Mouse (Mus musculus) lung, postnatal 0 days (tissue): Measurements from ENCODE around the gene P2ry2. TPM values are rescaled to one million over a fixed set of nuclear protein-coding genes. Genes with fewer than 3 reads are reported as not detected.

Experiments
- ATAC-seq: fragments of 200-750 bp; cut with Nextera tagmentation; 2 replicates; pipeline ENCODE4 v1.8.0; 2017; ENCODE audit warnings: moderate library complexity
- DNase-seq: peaks from one replicate; pipeline ENCODE4 v3.0.0-alpha.2; 2016; ENCODE audit warnings: low spot score
- H3K27ac ChIP-seq: fragments of 300-500 bp; sonication (generic); 2 replicates; pipeline ENCODE4 v1.5.1; 2014; ENCODE audit warnings: antibody characterized with exemption, mild to moderate bottlenecking, low read length, mixed read lengths
- H3K27me3 ChIP-seq: fragments of 300-500 bp; sonication (generic); replicated peaks from 2 replicates; pipeline ENCODE4 v1.6.1; 2014; ENCODE audit warnings: low read length, mixed read lengths; ENCODE audit not compliant: insufficient read depth
- H3K36me3 ChIP-seq: fragments of 300-500 bp; sonication (generic); 2 replicates; pipeline ENCODE4 v1.6.1; 2014; ENCODE audit warnings: low read length, mixed read lengths; ENCODE audit not compliant: insufficient read depth
- H3K4me1 ChIP-seq: fragments of 300-500 bp; sonication (generic); 2 replicates; pipeline ENCODE4 v1.6.1; 2014; ENCODE audit warnings: antibody characterized with exemption, low read depth, low read length, mixed read lengths; ENCODE audit not compliant: insufficient read depth
- H3K4me2 ChIP-seq: fragments of 300-500 bp; sonication (generic); replicated peaks from 2 replicates; pipeline ENCODE4 v1.6.1; 2014; ENCODE audit warnings: low read depth, mild to moderate bottlenecking, low read length, moderate library complexity, mixed read lengths
- H3K4me3 ChIP-seq: fragments of 300-500 bp; sonication (generic); 2 replicates; pipeline ENCODE4 v1.5.1; 2014; ENCODE audit warnings: low read depth, low read length
- H3K9ac ChIP-seq: fragments of 300-500 bp; sonication (generic); replicated peaks from 2 replicates; pipeline ENCODE4 v1.6.1; 2014; ENCODE audit warnings: low read depth, mild to moderate bottlenecking
- H3K9me3 ChIP-seq: fragments of 300-500 bp; sonication (generic); 2 replicates; pipeline ENCODE4 v1.6.1; 2016; ENCODE audit warnings: low read length, mixed read lengths
- CTCF ChIP-seq: IDR thresholded peaks from 2 replicates; pipeline ENCODE4 v1.5.1; 2016; ENCODE audit warnings: antibody characterized with exemption, mild to moderate bottlenecking
- EP300 ChIP-seq: IDR thresholded peaks from 2 replicates; pipeline ENCODE4 v1.6.1; 2016; ENCODE audit warnings: antibody characterized with exemption, mild to moderate bottlenecking, control low read depth
- WGBS: fragments of 180-500 bp; shearing (Covaris S2); extraction: QIAGEN DNeasy Blood & Tissue Kit; methylation state at CpG from one replicate; pipeline ENCODE4 v1.1.7; 2014; 5-methylcytosine and 5-hydroxymethylcytosine counted together
- polyA plus RNA-seq: library from polyadenylated mRNA; unstranded; fragments of >200 nt; fragmentation: Nextera tagmentation; extraction: Ambion mirVana; gene quantifications from 2 replicates; pipeline ENCODE4 v1.2.1, GENCODE M21; 2015

The P2ry2 gene
- polyA plus RNA-seq = 11.5 and 11.6 TPM in 2 replicates

DNA sequence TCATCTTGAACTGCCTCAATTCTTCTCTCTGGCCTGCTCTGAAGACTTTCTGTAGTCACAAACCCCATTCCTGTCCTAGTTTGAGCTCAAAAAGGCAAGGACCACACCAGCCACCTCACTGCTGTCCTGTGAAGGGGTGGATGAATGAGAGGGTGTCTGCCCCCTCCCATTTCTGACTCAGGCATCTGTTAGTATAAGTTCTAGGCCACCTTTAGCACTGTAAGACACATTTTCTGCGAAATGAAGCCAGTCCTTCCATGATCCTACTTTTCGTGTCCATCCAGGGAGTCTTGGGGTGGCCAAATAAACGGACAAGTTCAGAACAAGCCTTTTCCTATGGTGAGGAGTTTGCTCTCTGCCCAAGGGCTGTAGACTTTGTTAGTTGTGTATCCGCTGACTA lies at the start of gene P2ry2:
Gene P2ry2, minus strand, starts transcription at position 326 of the 400 bp plus-strand sequence.
- Histone ChIP-seq H3K4me1 (no peaks in the 10 kb centered on the region), H3K27me3 (no peaks in the 10 kb centered on the region), H3K36me3 (no peaks in the 10 kb centered on the region), H3K4me3 (peak within 1 kb of the TSS; percentile 55), H3K27ac (peak within 1 kb of the TSS; percentile 34), H3K4me2 (peak within 1 kb of the TSS; percentile 87), H3K9me3 (no peaks in the 10 kb centered on the region), H3K9ac (peak within 1 kb of the TSS; percentile 36)
- ATAC-seq (no peak), DNase-seq (no peak)
- TF ChIP-seq CTCF = no peak
- TF ChIP-seq EP300 = no peak
- WGBS = 68% methylated on average over 4 of the region's 4 CpGs

DNA sequence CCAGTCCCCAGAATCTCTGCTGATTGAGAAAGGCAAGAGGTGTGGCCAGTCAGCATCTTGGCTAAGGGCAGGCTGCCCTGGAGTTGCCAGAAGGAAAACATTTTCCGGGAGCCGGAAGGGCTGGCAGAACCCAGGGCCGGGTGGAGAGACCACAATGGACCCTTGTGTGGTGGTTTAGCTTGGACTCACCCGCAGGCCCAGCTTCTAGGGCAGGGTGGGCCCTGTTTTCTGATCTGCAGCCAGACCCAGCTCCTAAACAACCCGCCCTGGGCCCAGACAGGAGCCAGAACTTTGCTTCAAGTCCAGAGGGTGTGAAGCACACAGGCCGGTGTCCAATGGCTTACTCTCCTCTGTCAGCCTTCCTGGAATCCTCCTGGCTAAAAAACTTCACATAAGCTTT lies 49.6 kb upstream of the P2ry2 start:
- WGBS = 84% methylated on average over 6 of the region's 6 CpGs
- no peak for TF ChIP-seq CTCF
- no peak for TF ChIP-seq EP300
- Histone ChIP-seq H3K27me3 (no peaks in the 10 kb centered on the region), H3K4me1 (no peaks in the 10 kb centered on the region), H3K27ac (no peak overlapping the region), H3K4me3 (no peak overlapping the region), H3K36me3 (no peaks in the 10 kb centered on the region), H3K4me2 (no peak overlapping the region), H3K9me3 (no peaks in the 10 kb centered on the region), H3K9ac (no peak overlapping the region)
- ATAC-seq = no peak
- DNase-seq = no peak

DNA sequence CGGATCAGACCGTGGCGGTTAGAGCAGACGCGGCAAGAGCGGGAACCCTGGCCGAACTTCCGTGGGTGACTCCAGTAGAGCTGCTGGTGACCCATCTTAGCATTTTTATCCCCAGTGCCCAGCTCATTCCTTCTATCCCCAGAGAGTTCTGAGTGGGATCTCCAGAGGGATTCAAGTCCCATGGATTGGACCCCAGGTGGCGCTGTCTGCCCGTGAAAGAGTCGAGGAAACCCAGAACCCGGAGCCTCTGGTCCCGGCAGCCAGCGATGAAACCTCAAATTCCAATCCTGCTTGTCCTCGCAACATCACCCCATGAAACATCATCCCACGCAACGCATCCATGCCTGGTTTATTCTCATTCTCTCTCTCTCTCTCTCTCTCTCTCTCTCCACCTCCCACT lies 48.7 kb upstream of the P2ry2 start:
- Histone ChIP-seq H3K36me3 (no peaks in the 10 kb centered on the region), H3K4me2 (no peak overlapping the region), H3K4me1 (no peaks in the 10 kb centered on the region), H3K4me3 (no peak overlapping the region), H3K9me3 (no peaks in the 10 kb centered on the region), H3K27ac (no peak overlapping the region), H3K27me3 (no peaks in the 10 kb centered on the region), H3K9ac (no peak overlapping the region)
- peak; percentile 86 for DNase-seq
- peak; percentile 84 for ATAC-seq
- TF ChIP-seq CTCF (peak; percentile 85), EP300 (no peak)
- 8% methylated on average over 17 of the region's 17 CpGs for WGBS

DNA sequence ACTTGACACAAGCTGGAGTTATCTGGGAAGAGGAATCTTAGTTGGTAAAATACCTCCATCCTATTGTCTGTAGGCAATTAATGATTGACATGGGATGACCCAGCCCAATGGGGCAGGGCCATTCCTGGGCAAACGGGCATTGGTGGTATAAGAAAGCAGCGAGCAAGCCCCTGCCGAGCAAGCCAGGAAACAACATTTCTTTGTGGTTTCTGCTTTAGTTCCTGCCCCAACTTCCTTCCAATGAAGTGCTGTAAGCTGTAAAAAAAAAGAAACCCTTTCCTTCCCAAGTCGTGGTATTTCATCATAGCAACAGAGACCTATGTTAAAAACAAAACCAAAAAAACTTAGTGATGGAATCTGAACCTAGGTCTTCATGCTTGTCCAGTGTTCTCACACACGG lies 47.8 kb upstream of the P2ry2 start:
- 50% methylated on average over 5 of the region's 5 CpGs for WGBS
- TF ChIP-seq EP300 (no peak), CTCF (no peak)
- Histone ChIP-seq H3K27ac (no peak overlapping the region), H3K4me3 (no peak overlapping the region), H3K27me3 (no peaks in the 10 kb centered on the region), H3K4me2 (no peak overlapping the region), H3K9ac (no peak overlapping the region), H3K36me3 (no peaks in the 10 kb centered on the region), H3K4me1 (no peaks in the 10 kb centered on the region), H3K9me3 (no peaks in the 10 kb centered on the region)
- DNase-seq = no peak
- ATAC-seq = no peak

DNA sequence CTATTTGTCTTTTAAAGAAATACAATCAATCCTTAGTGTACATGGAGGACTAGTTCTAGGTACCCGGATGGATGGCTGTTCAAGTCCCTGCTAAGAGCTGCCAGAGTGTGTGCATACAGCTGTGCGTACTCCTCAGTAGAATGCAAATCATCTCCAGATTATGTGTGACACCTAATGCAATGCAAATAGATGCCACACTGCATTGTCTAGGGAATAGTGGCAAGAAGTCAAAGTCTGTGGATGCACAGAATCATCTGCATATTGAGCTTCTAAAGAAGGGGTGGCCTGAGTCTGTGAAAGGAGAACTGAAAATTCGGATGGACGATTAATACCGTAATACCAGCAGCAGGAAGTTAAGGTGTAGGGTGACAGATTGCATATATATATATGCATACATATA lies 46.5 kb upstream of the P2ry2 start:
- H3K9ac ChIP-seq = no peak overlapping the region
- no peak overlapping the region for H3K27ac ChIP-seq
- no peaks in the 10 kb centered on the region for H3K4me1 ChIP-seq
- WGBS = 76% methylated on average over 5 of the region's 5 CpGs
- ATAC-seq (no peak), DNase-seq (no peak)
- no peaks in the 10 kb centered on the region for H3K9me3 ChIP-seq
- no peaks in the 10 kb centered on the region for H3K27me3 ChIP-seq
- H3K36me3 ChIP-seq = no peaks in the 10 kb centered on the region
- no peak overlapping the region for H3K4me2 ChIP-seq
- H3K4me3 ChIP-seq = no peak overlapping the region
- TF ChIP-seq EP300 (no peak), CTCF (no peak)

DNA sequence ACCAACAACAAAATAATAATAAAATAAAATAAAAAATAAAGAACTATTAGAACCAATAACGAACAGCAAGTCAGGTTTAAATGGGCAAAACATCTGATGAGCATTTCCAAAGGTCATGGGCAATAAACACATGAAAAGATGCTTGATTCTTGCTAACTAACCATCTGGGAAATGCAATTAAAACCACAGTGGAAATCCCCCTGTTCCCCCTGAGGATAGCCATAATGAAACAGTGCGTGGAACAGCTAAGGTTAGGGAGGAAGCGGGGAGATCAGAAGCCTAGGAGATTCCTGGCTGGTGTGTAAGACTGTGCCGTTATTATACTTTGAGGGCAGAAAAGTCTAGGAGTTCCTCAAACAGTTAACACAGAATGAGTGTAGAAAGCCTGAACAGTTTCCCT lies 44.6 kb upstream of the P2ry2 start:
- Histone ChIP-seq H3K4me1 (no peaks in the 10 kb centered on the region), H3K4me2 (no peak overlapping the region), H3K9me3 (no peaks in the 10 kb centered on the region), H3K27me3 (no peaks in the 10 kb centered on the region), H3K9ac (no peak overlapping the region), H3K36me3 (no peaks in the 10 kb centered on the region), H3K27ac (no peak overlapping the region), H3K4me3 (no peak overlapping the region)
- ATAC-seq = no peak
- TF ChIP-seq EP300 (no peak), CTCF (no peak)
- WGBS = 63% methylated on average over 4 of the region's 4 CpGs
- DNase-seq = no peak

DNA sequence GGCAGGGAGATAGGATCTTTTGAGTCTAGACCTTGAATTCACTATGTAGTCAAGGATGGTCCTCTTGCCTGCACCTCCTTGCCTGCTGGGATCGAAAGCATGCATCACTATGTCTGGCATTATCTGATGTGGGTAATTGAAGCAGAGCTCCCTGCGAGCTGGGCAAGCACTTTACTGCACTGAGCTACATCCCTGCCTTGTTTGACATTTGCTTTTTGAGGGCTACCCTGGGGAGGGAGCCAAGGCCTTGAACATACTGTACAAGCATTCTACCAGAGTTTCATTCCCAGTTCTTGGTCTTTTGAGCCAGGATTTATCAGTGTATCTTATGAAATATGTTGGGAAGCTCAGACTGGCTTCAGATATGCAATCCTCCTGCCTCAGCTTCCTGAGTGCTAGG lies 40.5 kb upstream of the P2ry2 start:
- DNase-seq = no peak
- no peak overlapping the region for H3K4me2 ChIP-seq
- ATAC-seq = no peak
- no peaks in the 10 kb centered on the region for H3K9me3 ChIP-seq
- TF ChIP-seq CTCF (no peak), EP300 (no peak)
- no peaks in the 10 kb centered on the region for H3K36me3 ChIP-seq
- H3K27me3 ChIP-seq = no peaks in the 10 kb centered on the region
- H3K9ac ChIP-seq = no peak overlapping the region
- 65% methylated on average over 2 of the region's 2 CpGs for WGBS
- no peaks in the 10 kb centered on the region for H3K4me1 ChIP-seq
- H3K4me3 ChIP-seq = no peak overlapping the region
- H3K27ac ChIP-seq = no peak overlapping the region
